Mouse (Mus musculus) left cerebral cortex, adult 18-20 months (tissue): ENCODE measurements around the gene Fam71b. TPM values are rescaled to one million over a fixed set of nuclear protein-coding genes. Genes with fewer than 3 reads are reported as not detected.

Experiments used
- DNase-seq, 2 experiments: peaks; one replicate each; pipeline ENCODE4 v3.0.0; 2021 to 2022; ENCODE audit warnings: low spot score in 2 of 2, mixed read lengths in 1 of 2
- long read RNA-seq, 2 experiments: library from polyadenylated mRNA; stranded (forward); transcript quantifications; one replicate each; pipeline ENCODE4 v2.0.0; 2021
- total RNA-seq, 2 experiments: library from RNA; stranded (reverse); gene quantifications; 2 replicates each; pipeline ENCODE4 v1.2.3; 2021

Gene Fam71b
- total RNA-seq = not detected
- long read RNA-seq, experiment 1 = 0 reads
- long read RNA-seq, experiment 2 = 0 reads

DNA sequence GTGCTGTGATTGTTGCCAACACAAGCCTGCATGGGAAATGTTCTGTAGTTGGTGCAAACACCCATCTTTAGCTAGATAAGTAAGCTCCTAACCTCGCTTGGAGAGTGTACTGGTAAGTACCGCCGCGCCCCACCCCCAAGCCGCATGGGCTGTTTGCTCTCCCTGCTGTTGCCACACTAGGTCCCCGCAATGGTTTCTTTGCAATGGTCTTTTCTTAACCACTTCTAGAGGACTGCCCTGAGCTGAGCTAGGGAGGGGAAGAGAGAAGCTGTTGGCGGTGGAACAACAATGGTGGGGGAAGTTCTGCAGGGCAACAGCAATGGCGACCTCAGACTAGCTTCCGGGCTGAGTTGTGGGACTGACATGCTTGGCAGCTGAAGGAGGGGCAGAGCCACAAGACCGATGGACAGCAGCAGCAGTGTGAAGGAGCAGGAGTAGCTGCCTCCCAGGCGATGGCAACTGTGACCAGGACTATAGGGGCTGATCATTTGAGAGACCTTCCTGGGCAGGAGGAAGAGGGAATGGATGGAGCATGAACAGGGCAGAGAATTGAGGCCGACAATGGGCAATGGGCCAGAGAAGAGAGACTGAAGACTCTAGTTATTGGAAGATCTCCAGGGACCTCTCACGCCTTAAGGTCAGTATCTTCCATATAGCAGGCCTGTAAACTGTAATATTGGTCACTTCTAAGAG lies at the start of gene Fam71b:
Gene Fam71b, plus strand, starts transcription at position 393 of the 693 bp plus-strand sequence.
- DNase-seq = no peak

DNA sequence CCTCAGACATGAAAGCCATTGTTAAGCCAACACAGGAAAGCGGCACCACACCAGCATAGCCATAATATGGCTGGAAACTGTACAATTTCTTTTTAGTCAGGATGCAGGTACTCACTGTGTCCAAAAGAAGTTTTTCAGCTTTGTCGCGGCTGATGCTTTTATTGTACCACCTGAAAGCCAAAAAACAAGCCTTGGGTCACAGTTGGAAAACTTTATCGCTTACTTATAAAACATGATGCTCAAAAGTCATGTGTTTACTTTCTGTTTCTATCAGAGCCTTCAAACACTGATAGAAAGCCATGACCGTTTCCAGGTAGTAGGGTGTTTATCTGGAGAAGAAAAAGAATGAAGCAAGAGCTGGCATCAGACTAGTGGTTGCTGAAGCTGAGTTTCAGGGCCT lies 48.6 kb upstream of the Fam71b start:
- DNase-seq = no peak

DNA sequence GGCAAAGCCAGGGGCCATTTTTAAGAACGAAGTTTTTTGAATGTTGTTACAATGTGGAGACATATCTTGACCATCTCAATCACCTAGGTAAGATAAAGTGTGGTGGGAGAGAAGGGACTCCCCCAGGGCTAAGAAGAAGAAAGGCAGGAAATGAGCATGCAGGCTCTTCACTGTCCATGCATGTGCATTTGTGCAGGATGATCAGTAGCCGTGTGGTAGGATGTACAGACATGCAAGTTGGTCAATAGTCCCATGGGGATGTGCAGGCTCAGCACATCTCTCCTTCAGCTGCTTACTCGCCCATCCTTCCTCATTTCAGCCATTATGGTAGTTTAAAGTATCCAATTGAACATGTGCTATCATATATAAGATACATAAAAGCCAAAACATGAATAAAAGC lies 47.9 kb upstream of the Fam71b start:
- no peak for DNase-seq

DNA sequence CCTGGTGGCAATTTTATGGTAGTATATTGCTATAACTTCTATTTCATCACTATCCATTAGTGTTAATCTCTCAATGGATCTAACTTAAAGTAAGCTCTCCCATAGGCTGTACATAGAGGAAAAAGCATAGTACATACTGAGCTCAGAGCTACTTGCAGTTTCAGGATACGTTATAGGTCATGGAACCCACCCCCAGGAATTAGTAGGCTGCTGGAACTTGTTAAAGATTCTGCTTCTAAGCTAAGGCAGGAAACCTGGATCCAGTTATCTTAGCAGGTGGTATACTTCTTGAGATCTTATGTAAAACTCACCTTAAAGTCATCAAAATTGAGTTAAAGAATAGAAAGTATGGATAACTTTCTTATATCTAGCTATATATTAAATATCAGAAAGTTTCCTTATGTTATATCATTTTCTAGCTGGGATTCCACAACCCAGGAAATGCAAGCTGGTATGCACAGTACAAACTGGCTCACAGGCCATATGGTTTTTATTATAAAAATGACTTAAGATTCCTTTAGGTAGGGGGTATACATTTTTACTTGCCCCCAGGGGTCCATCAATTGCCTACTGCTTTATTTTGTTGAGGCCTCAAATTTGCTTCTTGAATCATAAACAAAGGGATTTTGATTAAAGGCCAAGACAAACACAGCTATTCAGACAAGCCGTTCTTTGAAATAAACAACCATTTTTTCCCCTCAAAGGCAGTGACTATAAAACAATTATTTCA lies 46.5 kb upstream of the Fam71b start:
- DNase-seq = no peak

DNA sequence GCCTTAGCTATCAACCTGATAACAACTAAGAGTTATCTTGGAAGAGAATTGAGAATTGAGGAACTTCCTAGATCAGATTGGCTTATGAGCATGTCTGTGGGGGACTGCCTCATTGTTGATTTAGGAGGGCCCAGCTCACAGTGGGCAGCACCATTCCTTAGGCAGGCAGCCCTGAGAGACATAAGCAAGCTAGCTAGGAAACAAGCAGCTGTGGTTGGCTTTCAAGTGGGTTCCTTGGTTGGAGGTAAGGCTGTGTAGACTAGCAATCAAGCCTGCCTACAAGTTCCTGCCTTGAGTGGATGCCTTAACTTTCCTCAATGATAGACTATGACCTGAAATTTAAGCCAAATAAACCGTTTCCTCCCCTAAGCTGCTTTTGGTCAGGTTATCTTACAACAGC lies 38.0 kb upstream of the Fam71b start:
- no peak for DNase-seq

DNA sequence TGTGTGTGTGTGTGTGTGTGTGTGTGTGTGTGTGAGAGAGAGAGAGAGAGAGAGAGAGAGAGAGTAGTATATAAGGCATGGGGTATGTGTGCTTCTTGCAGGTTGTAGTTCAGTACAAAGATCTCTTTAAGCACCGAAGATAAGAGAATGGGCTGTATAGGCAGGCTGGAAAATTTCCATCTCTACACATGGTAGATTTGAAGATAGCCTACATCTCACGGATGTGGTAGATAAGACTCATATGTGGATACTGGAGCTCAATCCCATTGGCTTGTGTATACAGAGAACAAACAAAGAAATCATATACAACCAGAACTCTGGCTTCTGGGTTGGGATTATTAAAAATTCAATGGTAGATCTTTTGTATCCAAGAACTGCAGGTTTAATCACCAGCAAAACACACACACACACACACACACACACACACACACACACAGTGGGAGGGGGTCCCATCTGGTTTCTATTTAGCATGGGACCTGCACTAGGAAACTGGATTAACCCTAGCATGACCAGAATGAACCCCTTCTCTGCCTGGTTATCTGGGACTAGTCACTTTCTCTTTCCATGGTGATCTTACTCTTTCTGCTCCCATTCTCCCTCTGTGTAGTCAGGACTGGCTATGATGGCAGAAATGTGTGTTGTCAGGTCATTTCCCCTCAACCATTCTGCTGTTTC lies 35.2 kb upstream of the Fam71b start:
- DNase-seq = no peak

DNA sequence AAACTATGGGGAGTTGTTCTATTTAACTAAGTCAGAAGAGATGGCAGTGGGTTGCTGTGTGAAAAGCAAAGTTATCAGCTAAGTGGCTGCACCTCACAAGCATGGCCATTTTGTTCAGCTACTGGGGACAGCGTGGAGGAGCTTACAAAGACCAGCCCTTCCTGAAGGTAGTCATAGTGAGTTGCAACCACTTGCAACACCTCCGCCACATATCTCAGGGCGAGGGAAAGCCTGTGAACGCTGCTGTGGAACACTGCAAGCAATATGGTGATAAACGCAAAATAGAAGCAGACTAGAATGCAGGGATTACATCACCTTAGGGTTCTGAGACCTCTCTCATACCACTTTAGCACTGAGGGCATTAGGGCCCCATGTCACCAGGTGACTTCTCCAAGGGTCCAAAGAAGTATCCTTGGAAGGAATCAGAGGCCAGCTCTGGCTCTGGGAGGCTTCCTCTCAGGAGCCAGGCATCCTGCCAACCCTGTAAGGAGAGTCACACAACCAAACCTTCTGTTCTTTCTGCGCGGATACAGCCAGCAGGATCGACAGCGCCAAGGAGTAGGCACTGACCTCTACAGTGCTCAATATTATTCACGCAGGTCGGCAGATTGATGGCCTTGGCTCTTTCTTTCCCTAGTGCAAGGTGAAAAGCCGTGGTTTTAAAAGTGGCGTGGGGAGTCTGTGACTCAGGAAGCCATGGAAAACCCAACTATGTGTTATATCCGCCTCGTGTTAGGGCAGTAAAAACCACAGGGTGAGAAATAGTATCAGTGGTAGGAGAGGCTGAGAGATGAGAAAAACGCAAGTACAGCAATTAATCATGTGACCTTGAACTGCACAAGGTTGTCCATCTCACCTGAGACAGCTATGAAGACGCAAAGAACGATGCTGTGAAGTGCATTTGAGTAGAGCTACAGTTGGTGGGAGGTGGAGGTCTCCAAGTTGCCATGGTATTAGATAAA lies 34.0 kb upstream of the Fam71b start:
- peak in 1 of 2 experiments; percentile 4 for DNase-seq

DNA sequence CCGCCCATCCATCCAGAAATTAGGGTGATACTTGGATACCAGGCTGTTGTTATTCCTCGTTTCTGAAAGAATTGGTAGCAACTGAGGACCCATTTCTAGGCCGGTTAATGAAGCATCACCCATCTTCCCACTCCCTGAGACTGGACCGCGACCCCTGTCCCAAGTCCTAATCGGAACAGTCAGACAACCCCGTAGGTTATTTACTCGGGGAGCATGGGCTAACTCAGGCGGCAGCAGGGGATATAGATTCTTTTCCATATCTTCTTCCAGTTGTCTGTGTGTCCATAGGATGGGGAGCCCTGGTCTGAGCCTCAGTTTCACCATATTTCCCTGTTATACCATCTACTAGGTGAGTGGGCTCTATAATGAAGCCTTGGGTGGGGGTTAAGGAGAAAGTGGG lies 32.5 kb upstream of the Fam71b start:
- no peak for DNase-seq

DNA sequence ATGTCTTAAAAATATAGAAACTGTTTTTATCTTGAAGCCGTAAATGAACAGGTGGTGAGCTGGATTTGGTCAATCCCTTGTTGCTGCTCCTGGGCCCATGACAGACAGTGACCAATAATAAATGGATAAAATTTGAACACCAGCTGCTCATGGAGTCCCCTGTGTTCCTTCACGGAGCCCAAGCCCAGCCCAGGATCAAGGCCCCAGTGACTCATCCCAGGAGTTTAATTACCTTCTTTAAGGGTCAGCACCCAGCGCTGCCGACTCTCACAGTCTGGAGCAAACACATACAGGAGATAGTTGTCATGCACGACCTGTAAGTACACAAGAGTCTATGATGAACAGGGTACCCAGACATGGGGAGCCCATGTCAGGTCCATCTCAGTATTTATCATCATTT lies 30.6 kb upstream of the Fam71b start:
- DNase-seq = no peak

DNA sequence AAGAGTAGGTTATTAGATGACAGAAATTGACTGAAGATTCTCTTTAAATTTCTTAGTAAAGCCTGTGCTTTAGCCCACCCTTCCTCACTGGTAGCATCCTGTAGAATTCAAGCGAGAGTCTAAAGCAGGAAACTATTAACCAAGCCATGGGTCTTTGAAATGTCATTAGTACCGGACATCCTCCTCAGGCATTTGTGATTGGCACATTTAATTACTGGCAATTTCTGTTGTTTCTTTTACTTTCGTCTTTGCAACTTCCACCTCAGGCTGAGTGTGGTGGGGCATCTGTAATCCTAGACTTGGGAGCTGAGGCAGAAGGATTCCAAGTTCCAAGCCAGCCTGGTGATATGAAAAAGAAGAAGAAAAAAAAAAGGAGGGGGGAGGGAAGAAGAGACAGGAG lies 30.0 kb upstream of the Fam71b start:
- no peak for DNase-seq

DNA sequence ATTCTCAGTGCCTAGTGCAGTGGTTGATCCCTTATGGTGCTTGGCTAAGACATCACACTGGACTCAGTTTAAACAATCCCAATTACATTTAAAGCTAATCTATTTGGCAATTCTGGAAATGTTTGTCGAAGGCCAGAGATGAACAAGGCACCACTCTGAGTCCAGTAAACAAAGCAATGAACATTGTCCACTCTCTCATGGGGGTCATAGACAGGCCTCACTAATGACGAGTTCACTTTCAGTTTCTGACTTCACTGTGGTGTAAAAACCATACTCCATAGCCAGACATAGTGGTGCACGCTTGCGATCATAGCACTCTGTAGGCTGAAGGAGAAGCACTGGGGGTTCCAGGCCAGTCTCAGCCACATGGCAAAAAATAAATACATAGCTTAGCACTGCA lies 25.9 kb upstream of the Fam71b start:
- DNase-seq = no peak

DNA sequence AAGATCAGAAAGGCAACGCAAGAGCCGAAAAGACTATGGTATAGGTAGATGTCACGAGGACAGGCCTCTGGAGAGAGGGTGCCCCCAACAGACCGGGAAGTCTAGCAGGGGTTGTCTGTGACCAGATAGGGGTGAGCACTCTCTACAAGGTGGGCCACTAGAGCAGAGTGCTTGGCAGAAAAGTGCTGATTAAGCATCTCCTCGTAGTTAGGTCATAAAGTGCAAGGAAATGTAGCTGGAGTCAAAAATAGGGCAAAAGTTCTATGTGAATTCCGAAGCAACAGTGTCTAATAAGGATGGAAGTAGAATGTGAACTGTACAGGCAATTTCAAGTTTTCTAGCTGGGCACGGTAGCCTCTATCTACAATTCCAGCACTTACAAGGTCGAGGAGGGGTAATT lies 25.1 kb upstream of the Fam71b start:
- DNase-seq = no peak

DNA sequence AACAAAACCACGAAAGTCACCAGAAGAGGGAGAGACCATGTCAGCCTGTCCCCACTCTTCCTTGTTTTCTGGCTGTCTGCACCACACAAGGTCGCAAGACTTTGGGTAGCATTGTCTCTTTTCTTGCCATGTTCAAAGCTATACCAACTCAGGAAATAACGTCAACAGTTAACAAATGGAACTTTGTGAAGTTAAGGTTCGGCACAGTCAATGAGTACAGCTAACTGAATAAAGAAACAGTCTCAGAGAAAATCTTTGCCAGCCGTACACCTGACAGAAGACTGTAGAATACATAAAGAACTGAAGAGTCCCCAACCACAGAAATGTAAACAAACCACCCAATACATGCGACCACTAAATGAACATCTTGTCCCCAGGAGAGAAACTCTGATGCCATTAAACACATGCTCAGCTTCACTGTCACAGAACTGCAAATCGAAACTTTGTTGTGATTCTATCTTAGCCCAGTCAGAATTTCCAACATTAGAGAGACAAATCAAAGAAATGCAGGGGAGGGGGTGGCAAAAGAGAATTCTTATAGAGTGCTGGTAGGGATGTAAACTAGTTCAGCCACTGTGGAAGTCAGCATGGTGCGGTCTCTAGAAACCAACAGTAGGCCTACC lies 23.9 kb upstream of the Fam71b start:
- no peak for DNase-seq

DNA sequence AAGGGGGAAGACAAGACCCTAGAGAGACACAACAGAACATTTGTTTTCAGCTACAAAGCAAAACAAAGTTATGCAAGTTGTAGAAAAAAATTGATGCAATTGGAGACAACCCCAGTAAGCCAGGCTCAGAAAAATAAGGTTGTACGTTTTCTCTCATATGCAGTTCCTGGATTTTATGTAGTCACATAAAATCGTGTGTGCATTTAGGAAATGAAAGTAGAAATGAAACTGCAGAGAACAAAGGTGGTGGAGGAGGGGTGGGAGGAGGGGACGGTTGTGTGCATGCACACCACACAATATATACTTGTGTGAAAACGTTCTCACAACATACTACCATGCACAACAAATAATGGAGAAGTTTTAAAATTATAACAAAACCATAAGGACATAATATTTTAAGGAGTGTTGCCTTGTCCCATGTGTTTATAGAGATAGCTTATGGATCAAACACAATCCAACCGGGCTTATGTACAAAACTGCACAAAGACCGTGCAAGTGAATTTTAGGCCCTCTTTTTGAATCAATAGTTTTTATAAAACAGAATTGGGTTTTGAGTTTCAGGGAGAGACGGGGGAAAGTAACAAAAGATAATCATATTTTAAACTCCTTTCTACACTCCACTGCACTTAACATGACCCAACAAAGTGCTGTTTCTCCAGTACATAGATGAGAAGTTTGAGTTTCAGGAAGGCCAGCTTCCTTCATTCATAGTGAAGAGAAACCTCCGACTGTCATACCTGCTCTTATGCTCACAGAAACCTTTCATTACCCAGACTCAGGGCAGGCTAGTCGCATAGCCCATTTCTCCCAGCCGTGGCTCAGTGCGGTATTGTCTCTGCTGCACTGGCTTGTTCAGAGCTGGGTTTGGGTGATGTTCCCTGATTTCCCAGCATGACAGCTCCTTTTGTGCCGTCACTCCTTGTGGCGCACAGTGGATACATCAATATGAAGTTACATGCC lies 23.0 kb upstream of the Fam71b start:
- DNase-seq = no peak

DNA sequence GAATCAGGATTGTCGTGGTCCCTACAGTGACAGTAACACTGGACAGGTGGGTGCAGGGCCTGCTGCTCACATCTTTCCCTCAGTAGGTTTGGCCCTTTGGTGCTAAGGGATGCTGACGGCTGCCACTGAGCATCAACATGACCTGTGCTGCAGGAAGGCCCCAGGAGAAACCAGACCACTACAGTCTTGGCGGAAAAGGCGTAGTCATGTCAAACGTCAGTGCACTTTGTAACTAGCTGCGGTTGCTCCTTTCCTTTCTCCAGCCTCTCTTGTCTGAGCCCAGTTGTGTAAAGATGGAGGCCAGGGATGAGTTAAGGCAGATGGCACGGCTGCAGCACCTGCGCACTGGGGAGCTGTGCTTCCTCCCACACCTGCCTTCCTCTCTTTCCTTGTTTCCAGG lies 21.3 kb upstream of the Fam71b start:
- DNase-seq = no peak

DNA sequence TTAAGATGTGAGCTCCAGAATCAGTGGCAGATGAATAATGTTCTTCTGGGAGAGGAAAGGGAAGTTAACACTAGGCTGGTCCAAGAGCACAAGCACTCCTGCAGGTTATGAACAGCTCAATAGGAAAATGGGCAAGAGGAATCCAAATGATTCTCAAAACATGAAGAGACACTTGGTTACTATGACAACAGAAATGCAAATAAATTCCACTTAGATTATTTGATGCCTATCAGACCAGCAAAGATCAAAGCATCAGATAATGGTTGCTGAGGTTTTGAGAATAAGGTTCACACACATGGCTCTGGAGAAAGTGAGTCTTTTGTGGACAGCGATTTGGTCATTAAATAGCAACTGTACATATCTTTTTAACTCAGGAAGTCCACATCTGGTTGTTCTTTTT lies 19.0 kb upstream of the Fam71b start:
- DNase-seq = no peak

DNA sequence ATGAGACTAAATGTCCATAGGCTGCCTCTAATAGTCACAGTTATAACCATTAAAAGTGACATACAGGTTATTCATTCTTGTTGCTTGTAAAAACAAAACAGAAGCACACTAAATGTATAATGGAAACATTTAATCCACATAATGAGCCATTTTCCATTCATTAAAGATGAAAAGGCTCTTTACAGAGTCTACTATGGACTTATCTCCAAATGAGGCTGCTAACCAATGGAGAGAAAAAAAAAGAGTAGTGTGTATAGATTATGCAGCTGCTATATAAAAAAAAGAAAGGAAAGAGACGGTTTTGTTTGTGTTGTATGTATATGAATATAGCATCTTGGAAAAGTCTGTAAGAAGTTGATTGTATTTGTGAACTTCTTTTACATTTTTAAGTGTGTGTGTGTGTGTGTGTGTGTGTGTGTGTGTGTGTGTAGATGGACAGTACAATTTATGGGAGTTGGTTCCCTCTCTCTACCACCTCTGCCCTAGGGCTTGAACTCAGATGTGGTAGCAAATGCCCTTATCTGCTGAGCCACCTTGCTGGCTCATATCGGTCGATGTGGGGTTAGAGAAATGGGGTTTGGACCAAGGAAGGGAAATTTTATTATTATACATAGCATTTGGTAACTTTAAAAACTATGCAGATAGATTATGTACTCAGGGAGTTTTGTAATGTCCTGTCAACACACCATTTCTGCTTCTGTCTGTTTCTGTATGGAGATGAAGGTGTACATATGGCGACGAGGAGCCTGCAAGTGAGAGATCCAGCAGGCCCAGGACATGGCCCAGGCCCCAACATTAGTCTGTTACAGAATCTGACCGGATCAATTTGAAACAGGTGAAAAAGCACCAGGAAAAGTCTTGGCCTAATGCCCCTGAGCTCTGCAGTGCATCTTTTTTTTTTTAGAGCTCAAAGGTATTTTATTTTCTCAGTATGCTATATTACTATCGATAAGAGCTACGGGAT lies 18.3 kb upstream of the Fam71b start:
- no peak for DNase-seq

DNA sequence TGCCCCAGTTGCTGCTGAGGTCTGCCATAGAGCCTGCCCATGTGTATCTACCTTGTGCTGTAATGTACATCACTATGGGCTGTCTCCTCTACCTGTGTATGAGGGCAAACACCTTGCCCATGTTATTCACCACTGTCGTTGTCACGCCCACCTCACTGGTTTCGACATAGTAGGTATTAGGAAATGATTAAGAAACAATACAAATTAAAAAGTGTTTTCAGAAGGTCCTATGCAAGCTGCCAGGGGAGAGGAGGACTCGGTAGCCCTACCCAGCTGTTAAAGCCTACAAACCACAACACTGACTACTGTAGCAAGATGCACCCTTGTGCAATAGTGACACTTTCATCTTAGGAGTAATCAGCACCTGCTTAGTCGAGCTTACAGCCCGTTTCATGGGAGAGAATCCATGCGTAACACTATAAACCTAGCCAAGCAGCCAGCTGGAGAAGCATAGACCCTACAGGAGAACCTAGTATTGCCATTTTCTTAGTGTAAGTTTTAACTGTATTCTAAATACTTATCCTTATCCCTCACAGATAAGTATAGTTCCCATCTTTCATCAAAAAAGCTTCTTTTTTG lies 16.2 kb upstream of the Fam71b start:
- DNase-seq = no peak
